Mouse (Mus musculus) kidney, postnatal 14 days (tissue): ENCODE measurements around the gene Ttyh2.

Experiments used
- DNase-seq: peaks from one replicate; pipeline ENCODE4 v3.0.0; 2022; ENCODE audit warnings: mixed read lengths

Gene Ttyh2

DNA sequence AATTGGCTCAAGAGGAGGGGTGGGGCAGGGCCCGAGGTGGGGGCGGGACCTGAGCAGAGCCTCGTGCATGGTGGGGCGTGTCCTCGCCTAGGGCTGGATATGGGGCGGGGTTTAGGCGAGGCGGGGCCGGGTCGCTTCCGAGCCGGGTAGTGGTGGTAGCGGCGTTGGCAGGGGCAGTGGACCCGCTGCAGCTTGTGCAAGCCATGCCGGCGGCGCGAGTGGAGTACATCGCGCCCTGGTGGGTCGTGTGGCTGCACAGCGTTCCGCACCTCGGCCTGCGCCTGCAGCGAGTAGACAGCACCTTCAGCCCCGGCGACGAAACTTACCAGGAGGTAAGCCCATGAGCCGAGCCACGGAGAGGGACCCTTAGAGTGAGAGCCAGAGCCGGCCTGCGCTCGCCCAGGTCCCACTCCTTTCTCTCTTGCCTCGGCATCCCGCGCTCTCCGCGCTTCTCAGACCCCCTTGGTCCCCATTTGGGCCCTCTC is at the start of gene Ttyh2:
Ttyh2 (plus strand) TSS at position 91 of the 485 bp plus-strand sequence.
- DNase-seq: peak; percentile 92

DNA sequence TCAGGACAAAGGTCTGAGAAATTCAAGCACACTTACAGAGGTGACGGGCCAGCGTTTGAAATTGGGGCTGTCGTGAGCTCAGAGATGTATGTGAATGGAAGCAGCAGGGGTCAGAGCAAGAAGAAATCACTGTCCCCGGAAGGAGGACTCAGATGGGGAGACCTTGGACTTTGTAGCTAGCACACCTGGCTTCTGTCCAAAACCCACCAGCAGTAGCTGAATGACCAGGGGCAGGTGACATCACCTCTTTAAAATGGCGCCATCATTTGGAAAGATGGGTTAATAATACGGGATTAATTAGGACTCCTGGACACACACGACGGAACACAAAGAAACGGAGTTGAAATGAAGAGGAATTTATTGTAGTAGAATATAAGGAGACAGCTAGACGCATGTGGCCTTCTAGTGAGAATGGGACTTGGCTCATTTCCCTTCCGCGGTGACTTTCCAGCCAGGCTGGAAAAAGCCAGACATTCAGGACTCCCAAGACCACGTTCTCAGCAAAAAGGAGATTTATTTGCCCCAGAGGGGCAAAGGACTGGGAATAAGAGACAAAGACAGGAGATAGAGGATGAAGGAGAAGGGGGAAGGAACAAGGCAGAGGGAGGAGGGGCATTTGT is 49.0 kb upstream of the Ttyh2 start:
- DNase-seq: peak; percentile 36

DNA sequence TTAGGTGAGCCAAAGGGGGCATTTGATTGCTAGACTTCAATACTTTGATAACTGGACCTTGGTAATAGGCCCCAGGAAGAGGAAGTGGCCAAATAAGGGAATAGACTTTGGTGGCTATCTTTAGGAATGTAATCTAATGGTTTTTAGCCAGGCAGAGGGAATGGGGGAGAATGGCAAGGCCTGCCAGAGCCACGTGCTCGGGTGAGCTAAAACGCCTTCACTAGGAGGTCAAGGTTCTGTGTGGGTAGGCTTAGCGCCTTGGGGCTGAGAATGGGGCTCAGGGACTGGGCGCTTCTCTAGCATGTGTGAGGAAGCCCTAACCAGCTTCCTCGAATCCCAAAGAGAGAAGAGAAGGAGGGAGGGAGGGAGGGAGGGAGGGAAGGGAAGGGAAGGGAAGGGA is 48.2 kb upstream of the Ttyh2 start:
- DNase-seq: no peak

DNA sequence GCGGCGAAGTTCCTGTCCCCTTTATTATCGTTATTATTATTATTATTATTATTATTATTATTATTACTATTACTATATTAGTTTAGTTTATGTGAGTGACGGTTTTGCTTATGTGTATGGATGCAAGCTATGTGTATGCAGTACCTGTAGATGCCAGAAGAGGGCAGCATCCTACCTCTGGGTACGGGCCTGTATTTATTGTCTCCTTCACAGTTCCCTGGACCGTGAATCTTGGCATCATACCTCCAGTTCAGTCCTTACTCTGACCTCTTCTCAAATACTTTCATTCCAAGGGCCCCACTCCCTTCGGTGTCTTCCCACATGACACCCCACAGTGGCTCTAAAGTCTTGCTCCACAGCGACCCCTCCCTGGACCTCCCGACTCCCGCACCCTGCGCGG is 47.2 kb upstream of the Ttyh2 start:
- no peak for DNase-seq

DNA sequence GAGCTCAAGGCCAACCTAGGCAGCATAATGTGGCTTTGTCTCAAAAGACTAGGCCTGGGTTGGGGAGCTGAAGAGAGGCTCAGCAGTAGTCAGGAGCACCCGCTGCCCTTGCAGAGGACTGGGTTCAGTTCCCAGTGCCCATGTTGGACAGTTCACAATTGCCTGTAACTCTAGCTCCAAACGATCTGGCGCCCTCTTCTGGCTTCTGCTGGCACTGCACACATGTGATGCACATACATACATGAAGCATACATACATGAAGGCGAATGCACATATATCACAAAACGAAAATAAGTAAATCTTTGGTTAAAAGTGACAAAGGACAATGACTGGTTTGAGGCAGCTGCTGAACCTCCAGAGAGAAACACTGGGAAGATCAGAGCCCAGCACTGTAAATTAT is 45.2 kb upstream of the Ttyh2 start:
- DNase-seq: no peak

DNA sequence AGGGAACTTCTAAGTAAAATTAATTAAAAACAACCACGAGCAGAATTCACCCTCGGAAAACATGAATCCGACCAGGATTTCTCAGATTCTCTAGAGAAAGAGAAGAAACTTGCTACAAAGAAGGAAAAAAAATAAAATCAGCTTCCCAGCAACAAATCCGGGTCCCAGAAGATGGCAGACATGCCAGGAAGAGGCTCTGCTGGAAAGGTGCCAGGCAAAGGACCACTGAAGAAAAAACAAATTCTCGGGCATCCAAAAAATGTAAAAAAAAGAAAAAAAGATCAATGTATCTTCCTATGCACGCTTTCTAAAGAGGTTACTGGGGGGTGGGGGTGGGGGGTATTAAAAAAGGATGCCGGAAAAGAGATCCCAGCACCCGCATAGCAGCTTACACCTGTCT is 43.0 kb upstream of the Ttyh2 start:
- DNase-seq: no peak

DNA sequence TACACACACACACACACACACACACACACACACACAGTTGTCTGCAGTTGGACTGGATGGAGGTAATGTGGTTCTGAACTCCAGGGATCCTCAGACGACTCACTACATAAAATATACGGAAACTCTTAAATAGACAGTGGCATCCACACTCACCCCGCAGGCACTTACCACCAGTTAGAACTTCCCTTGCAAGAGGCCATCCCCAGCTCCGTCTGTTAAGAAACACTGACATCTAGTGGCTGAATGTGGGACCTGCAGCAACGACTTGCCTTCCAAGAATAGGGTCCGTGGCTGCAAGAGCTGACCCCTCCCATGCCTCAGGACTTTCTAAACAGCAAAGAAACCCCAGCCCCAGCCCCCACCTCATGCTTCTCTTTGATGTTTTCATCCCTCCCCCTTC is 38.9 kb upstream of the Ttyh2 start:
- peak; percentile 84 for DNase-seq

DNA sequence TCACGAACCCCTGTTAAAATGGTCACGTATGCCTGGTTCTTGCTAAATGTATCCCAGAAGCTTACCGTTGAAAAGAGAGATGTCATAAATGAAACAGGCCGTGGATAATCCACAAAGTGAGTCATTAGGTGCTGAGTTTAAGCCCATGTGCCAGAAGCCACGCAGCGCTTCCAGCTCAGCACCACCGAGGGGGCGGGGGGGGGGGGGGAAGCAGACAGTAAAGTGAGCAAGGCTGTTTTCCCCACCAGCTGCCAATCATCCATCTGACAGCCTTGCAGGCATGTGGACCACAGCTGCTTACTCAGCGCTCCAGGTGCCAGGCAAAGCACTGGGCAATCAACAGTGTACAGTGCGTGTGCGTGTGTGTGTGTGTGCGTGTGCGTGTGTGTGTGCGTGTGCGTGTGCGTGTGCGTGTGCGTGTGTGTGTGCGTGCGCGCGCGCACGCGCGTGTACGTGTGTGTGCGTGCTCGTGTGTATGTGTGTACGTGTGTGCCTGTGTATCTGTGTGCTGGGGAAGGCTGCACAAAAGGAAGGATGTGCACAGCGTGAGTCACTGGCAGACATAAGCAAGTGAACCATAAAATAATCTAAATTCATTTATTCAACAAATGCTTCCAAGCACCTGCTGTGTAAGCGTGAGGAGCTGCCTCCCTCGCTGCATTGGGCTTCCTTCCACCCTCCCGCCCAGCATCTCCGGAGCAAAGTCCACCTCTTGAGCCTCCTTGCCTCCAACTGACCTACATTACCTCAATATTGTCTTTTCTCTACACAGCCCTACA is 38.3 kb upstream of the Ttyh2 start:
- no peak for DNase-seq

DNA sequence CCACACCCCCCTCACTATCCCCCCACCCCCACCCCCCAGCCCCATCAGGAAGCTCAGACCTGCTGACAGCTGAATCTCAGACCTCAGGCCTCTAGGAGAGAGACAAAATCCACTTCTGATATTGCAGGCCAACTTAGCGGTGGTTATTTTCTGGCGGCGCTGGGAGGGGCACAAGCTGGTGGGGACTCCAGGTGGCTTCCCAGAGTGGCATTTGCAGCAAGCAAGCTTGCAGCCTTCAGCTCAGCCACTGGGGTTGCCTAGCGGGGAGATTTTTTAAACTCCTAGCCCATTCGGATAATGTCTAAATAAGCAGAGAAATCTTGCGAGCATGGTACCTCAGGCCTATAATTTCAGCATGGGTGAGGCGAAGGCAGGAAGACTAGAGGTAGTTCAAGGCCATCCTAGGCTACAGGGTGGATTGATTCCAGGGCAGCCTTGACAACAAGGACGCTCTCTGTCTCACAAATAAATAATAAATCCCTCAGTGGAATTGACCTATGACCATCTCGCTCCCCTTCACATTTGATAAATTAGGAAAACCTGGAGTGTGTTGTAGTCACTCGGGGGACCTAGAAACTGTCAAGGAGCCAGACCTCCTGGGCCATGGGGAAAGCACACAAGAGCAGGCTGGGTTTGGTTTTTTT is 36.5 kb upstream of the Ttyh2 start:
- DNase-seq: no peak

DNA sequence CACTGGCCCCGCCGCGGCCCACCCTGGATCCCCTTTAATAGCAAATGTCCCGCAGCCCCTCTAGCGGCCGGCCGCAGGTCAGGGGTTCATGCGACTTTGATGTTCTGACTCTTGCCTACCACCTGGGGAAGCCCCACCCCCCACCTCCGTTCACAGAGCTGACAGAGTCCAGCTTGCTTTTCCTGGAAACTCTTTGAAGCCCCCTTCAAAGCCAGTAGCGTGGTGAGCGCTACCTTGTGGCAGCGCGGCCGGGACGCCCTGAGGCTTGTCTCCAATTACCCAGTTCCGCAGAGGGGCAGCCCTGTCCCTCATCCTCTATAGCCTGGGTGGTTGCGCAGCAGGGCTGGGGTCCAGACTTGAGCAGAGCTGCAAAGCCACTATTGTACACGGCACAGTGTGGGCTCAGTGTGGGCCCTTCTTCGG is 35.5 kb upstream of the Ttyh2 start:
- DNase-seq: no peak

DNA sequence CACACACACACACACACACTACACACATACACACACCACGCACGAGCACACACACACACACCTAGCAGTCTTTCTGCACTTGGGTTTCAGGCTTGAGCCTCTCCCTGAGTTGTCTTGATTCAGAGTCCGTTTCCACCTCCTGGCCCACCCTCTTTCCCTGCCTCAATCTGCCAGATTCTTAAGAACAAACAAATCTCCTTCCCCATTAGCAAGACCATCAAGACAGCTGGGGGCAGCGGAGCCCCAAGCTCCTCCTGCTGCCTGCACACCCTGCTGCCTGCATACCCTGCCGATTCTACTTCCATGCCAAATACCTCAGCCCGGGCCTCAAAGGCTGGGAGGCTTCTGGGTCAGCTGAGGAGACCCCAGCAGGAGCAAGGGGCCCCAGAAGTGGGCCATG is 34.6 kb upstream of the Ttyh2 start:
- no peak for DNase-seq

DNA sequence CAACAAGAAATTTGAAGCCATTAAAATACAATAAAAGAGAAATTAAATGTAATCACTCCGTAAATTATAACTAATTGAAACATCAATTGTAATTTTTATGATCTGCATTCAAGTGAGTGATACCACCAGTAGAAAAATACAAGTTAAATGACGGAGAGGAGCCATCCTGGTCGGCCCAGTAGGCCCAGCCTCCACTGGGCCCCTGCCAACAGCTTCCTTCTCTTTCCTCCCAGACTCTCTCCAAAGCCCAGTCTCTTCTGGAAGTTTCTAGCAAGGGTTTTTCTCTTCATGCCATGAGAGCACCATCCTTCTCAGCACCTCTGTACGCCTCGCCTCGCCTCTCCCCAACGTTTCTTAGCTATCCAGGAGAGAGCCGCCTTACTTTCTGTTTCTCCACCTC is 34.1 kb upstream of the Ttyh2 start:
- peak; percentile 17 for DNase-seq

DNA sequence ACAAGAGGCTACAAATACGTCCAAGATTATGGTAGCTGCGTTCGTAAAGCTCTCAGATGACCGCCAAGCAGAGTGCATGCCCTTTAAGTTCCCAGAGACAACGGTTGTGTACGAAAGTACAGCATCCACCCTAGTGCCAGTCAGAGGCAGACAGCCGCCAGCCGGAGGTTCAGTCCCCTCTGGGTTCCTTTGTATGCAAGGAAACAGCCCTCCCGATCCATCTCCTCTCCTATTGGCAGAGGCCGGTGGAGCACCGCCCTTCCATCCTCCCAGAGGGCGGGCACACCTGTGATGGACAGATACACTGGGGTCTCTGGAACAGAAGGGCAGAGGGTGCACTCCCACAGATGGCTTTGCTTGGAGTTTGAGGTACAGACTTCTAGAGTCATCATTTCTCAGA is 33.0 kb upstream of the Ttyh2 start:
- no peak for DNase-seq

DNA sequence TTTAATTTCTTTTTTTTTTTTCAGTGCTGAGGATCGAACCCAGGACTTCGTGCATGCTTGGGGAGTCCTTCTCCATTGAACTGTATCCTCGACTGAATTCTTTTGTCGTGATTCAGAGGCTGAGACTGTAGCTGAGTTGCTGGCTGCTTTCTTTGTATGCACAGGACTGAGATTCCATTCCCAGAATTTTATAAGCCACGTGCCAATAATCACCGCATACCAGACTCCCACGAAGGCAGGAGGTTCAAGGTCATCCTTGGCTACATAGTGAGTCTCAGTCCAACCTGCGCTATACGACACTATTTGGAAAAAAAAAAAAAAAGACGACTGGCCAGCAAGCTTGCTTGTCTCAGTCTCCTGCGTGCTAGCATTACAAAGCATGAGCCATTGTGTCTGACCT is 32.3 kb upstream of the Ttyh2 start:
- no peak for DNase-seq

DNA sequence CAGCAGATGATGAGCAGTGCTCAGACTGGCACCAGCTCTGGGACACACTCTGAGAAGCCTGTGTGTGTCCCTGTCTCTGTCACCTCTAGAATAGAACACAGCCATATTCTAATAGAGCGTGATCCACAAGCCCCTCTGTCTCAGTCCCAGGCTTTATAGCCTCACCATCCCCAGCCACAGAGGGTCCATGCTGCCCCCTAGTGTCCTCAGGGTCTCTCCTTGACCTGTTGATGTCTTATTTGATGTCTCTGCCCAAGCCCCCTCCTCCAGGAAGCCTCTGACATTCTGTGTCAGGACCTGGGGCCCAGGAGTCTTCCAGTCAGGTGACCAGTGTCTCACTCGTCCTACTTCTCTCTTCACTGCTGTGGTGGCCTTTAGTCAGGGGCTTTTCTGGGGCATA is 31.1 kb upstream of the Ttyh2 start:
- no peak for DNase-seq

DNA sequence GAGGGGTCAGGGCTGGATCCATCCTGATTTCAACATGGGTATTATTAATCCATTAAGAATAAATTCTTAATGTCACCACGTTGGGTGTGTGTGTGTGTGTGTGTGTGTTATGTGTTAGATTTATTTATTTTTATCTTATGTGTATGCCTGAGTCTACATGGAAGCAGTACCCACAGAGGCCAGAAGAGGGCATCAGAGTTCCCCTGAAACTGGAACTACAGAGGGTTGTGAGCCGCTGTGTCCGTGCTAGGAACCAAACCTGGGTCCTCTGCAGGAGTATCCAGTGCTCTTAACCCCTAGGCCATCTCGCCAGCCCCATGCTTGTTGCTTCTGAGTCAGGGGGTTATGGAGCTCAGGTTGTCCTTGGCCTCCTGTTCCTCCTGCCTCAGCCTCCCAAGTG is 25.7 kb upstream of the Ttyh2 start:
- no peak for DNase-seq

DNA sequence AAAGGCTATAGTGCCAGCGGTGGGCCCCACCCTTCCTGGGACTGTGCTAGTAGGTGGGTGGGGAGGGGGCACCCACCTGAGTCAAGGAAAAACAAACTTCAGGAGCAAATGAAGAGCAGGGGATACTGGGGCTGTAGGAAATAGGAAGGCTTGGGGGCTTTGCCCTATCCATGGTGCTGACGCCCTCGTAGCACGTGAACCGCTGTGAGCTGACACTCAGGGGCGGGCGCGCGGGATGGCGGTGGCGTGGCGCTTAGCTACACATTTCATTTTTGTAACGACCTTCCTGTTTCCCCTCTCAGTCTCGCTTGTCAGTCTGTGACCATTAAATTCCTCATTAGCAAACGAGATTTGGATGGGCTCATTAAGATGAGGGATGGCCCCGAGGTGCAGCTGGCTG is 22.7 kb upstream of the Ttyh2 start:
- no peak for DNase-seq

DNA sequence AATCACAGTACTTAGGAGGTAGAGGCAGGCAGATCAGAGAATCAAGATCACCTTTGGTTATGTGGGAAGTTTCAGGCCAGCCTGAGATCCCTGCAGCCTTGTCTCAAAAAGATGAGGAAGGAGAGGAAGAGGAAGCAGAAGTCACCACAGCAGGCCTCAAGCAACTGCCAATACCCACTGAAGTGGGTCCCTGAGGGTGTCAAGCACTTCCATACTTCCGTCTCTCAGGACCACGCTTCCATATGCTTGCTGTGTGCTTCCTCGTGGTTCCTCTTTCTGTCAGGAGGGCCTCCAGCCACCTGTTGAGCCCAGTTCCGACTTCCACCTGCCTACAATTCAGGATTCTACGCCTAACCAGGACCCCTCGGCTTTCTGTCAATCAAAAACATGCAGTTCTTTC is 21.6 kb upstream of the Ttyh2 start:
- no peak for DNase-seq

DNA sequence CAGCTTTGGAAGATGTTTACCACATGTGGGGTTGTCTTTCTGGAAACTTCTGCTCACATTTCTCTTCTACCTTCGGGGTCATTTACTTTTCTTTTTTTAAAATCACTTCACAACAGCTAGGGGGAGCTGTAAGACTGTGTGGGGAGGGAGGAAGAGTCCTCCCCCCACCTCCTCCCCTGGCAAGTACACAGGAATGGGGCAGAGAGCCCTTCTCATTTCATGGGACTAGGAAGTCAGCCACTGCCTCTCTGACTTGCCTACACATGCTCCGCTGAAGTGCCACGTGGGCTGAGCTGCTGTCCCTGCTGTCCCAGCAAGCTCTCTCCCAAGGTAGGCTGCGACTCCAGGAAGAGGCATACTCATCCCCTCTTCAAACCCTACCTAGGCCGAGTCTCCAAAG is 20.7 kb upstream of the Ttyh2 start:
- DNase-seq: no peak

DNA sequence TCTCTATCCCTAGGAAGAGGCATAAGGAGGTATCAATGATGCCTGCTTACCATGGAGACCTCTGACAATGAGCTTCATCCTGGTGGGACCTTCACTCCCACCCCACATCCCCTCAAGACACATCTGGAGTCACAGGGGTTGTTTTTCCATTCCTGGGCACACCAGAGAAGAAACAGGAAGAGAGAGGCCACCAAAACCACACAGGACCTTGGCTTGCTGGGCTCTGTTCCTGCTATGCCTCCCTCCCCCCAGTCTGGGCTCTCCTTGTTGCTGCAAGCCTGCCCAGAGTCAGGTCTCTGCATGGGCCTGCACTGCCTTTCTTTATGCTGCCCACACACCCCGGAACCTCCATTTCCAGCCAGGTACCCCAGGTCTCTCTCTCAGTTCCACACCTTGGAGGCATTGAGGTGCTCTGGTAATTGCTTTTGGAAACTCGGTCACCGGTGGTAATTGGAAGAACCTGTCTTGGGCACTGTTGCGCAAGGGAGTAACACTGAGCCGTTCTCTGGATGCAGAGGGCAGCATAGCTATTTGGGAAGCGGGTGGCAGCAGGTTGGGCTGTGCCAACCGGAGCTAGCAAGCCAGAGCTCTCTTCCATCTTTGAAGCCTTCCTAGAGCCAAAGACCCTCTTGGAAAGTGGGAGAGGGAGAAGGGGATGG is 19.8 kb upstream of the Ttyh2 start:
- no peak for DNase-seq

DNA sequence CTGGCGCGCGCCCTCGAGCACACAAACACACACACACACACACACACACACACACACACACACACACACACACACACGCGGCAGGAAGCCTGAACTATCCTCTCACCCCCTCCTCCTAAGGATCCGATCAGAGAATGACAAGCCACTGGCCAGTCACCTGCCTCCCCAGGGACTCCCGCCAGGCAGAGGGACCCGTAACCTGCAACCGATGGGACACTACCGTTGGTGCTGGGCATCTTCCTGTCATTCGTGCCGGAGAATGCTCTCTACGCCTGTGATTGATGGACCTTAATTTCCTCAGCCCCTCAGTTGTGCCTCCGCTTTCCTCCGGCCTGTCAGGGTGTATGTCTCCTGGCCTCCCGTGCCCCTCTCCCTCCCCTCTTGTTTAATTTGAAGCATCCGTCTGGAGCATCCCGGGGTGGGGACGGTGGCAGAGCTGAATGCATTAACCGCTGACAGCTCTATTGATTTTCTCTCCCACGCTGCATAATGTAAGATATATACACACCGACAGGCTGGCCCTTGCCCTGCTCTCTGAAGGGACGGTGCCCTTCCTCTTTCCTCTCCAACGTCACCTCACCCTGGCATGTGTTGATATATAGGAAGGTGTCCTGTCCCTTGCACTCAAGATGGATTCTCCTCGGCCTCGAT is 18.1 kb upstream of the Ttyh2 start:
- no peak for DNase-seq

DNA sequence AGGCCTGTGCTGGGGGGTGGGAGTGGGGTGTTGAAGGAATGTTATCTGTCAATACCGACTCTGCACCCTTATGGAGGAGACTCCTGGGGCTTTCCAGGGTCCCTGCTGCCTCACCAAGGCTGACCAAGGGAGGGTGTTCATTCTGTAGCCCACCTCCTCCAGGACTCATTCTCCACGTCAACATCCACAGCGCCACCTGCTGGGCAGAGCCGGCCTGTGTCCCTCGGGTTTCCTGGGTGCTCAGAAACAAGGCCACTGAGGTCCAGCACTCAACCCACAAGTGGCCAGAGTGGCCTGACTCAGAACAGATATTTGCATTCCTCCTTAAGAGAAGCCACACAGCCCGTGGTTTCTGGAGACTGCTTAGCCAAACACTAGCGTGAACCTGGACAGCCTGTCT is 17.5 kb upstream of the Ttyh2 start:
- DNase-seq: no peak

DNA sequence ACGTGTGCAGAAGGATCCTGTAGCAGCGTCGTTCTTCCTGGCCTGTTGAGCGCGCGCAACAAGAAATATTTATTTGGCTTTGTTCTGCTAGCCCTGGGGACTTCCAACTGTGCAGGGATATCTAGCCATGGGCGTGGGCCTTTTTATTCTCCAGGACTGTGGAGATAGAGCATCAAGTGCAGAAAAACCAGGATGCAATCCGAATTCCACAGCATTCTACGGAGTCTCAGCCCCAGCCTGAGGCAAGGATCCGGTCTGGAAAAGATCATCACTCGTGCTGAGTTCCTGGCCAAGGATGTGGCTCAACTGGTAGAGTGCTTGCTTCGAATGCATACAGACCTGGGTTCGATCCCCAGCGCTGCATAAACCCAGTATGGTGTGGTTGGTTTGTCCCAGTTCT is 13.1 kb upstream of the Ttyh2 start:
- DNase-seq: no peak
